Mouse (Mus musculus) kidney, adult 11 months (tissue): ENCODE results near the gene Zfp92.

Experiments
- DNase-seq: peaks from one replicate; pipeline ENCODE4 v3.0.0; 2022

Gene Zfp92

DNA sequence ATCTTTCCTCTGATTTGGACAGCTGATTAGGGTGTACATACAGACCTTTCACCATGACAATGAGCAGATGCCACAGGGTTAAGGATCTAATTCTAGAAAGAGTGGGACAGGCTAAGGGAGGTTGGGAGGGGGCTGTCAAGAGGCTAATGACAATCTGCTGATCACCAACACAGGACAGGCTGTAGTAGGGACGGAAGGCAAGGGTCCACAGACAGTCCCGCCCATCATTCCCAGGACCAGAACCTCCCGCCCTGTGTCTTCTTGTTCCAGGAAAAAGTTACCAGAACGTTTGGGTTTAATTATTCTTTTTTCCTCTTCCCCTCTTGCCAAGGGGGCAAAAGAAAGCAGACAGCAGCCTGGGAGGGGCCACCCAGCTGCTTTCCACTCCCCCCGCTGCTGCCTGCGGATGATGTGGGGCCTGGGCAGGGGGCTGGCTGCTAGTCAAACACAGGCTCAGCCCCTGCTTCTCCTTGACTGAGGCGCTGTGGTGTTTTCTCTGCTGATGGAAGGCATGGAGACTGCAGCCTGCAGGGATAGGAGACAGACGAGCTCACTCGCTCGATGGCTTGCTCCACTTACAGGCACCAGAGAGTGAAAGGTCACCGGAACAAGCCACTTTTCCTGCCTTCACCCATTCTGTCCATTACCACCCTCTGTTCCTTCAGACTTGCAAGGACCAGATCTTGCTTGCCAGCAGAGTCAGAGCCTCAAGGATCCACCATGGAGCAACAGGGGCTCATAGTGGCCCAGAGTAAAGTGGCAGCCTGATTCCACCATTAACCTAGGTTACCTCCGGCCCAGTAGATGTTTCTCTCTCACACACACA, 63.7 kb downstream of the Zfp92 start:
- DNase-seq = no peak

- no peak for DNase-seq
Measured at GRCm38 (mm10) chrX:73475658-73476256, 64.9 kb downstream of the Zfp92 start.

GRCm38 (mm10) chrX:73476621-73477020, 65.7 kb downstream of the Zfp92 start:
- peak; percentile 71 for DNase-seq

DNA sequence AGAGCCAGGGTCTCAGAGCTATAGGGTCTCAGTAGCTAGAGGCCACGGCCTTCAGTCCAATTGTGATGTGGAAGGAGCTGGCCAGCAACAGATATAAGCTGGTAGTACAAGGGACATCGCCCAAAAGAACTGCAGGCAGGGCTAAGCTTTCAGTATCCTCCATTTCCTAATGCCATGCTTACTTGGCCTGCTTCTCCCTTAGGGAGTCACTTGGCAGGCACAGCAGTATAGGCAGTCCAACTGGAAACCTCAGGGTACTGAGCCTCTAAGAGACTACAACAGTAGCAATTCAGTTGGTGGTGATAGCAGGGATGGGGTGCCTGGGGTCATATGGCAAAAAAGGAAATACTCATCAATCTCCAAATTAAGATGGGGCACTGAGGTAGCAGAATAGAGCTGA, 66.6 kb downstream of the Zfp92 start:
- no peak for DNase-seq
